Mouse (Mus musculus) CH12.LX (cell line): ENCODE measurements at regions not wholly inside any gene's neighbourhood (a gene's known extent, or its start where the extent isn't known, plus 50 kb on each side); places are given as distances from the start of the nearest gene placed in this dataset.

Experiments
- CHD1 ChIP-seq: IDR thresholded peaks from 2 replicates; pipeline ENCODE4 v1.6.1; 2012; ENCODE audit warnings: low read depth, low read length, improper control_type of control experiment, inconsistent platforms
- CHD2 ChIP-seq: IDR thresholded peaks from 2 replicates; pipeline ENCODE4 v1.6.1; 2011; ENCODE audit warnings: low read length, improper control_type of control experiment
- CTCF ChIP-seq, 2 experiments: IDR thresholded peaks in 1 of 2; conservative IDR thresholded peaks in 1 of 2; 2 replicates each; pipeline ENCODE4 v1.5.1; 2011 to 2012; ENCODE audit warnings: low read depth in 2 of 2, low read length in 2 of 2, improper control_type of control experiment in 1 of 2, inconsistent platforms in 1 of 2, mild to moderate bottlenecking in 1 of 2, moderate library complexity in 1 of 2
- HCFC1 ChIP-seq: IDR thresholded peaks from 2 replicates; pipeline ENCODE4 v1.6.1; 2012; ENCODE audit warnings: low read depth, mild to moderate bottlenecking, inconsistent platforms, low read length, improper control_type of control experiment
- MYC ChIP-seq: IDR thresholded peaks from 2 replicates; pipeline ENCODE4 v1.6.1; 2011; ENCODE audit warnings: low read depth, mild to moderate bottlenecking, improper control_type of control experiment, low read length
- POLR2A ChIP-seq: IDR thresholded peaks from 2 replicates; pipeline ENCODE4 v1.6.1; 2011; ENCODE audit warnings: low read depth, mild to moderate bottlenecking, improper control_type of control experiment, low read length
- USF1 ChIP-seq: IDR thresholded peaks from 2 replicates; pipeline ENCODE4 v1.6.1; 2014; ENCODE audit warnings: low read depth, mild to moderate bottlenecking, inconsistent platforms, low read length, improper control_type of control experiment

GRCm38 (mm10) chr12:51147963-51148362 is 199.9 kb upstream of the G2e3 start:
- TF ChIP-seq POLR2A (no peak), USF1 (no peak), CHD2 (no peak), CHD1 (no peak), MYC (no peak), CTCF (conservative IDR thresholded peaks at IDR 0.05 in 1 of 2, IDR thresholded peaks at IDR 0.05 in 1 of 2; ENCODE audit: low read depth in 2 of 2, low read length in 2 of 2) (no peak), HCFC1 (no peak)
